Comparison of ENCODE assay signal across 8 mouse cellular contexts in genomic region chr1:97976072-97976471, GRCm38 (mm10).
DNase-seq lines count a peak whose midpoint lies in the region; ATAC-seq and TF ChIP-seq lines count a peak whose summit lies in the region.

No protein-coding gene starts in this region.

- WGBS in thymus, adult 2 months = 90% methylated on average over 13 of the region's 13 CpGs

- no peak overlapping the region for H3K27ac ChIP-seq in cortical plate, adult 2 months (ENCODE audit: insufficient read depth, low read length)
- H3K27ac ChIP-seq in thymus, adult 2 months (ENCODE audit: control insufficient read depth, insufficient read depth, low read length) = no peak overlapping the region

- TF ChIP-seq POLR2A in cortical plate, adult 2 months (IDR thresholded peaks at IDR 0.05; ENCODE audit: extremely low read depth, insufficient read depth, low read length) = no peak
- no peak for TF ChIP-seq POLR2A in thymus, adult 2 months (IDR thresholded peaks at IDR 0.05; ENCODE audit: control insufficient read depth, extremely low read depth, insufficient read depth, low read length, poor library complexity)

- H3K36me3 ChIP-seq in thymus, adult 2 months (ENCODE audit: control insufficient read depth, insufficient read depth, low read length) = no peaks in the 10 kb centered on the region

- H3K4me3 ChIP-seq in cortical plate, adult 2 months (ENCODE audit: insufficient read depth, low read length) = peak overlapping the region; percentile 71
- no peak overlapping the region for H3K4me3 ChIP-seq in thymus, adult 2 months (ENCODE audit: control insufficient read depth, insufficient read depth, low read length)

- intact Hi-C loops in heart, postnatal 10 days (cut with DNase I) = loop anchor here (2.0 to 10.0 kb wide), 5 partner anchors 119 to 379 kb away; partner anchors contain the start of genes Gin1, Pam and Ppip5k2

- no peak for TF ChIP-seq CTCF in cortical plate, adult 2 months (IDR thresholded peaks at IDR 0.05; ENCODE audit: extremely low read depth, insufficient read depth, low read length)
- no peak for TF ChIP-seq CTCF in thymus, adult 2 months (IDR thresholded peaks at IDR 0.05; ENCODE audit: borderline replicate concordance, control insufficient read depth, extremely low read depth, insufficient read depth, low read length, poor library complexity)

- peaks cover 5% of the 10 kb centered on the region; the same call in 1 of the 2 replicates for H3K27me3 ChIP-seq in thymus, adult 2 months (ENCODE audit: control insufficient read depth, insufficient read depth, low read length)

- DNase-seq in adrenal gland, postnatal 14 days = peak; percentile 35
- no peak for DNase-seq in adrenal gland, postnatal 25 days
- peak; percentile 50 to 65 for DNase-seq in heart, postnatal 10 days
- peak; percentile 38 for DNase-seq in lung, postnatal 10 days
- DNase-seq in layer of hippocampus, adult 11-12 months (ENCODE audit: low spot score) = no peak
- DNase-seq in thymus, adult 2 months = no peak

- H3K4me1 ChIP-seq in cortical plate, adult 2 months (ENCODE audit: control insufficient read depth, insufficient read depth, low read length) = peaks cover 1% of the 10 kb centered on the region; the same call in 1 of the 2 replicates
- no peaks in the 10 kb centered on the region; the same call in 1 of the 2 replicates for H3K4me1 ChIP-seq in thymus, adult 2 months (replicated peaks; ENCODE audit: control insufficient read depth, insufficient read depth, low read length)

- no peak for ATAC-seq in frontal cortex, adult (ENCODE audit: low TSS enrichment)

Comparison
In these comparisons a context has a peak if more than half of its experiments do, and no peak if none do; other contexts are left out.
1. DNase-seq: peak in adrenal gland, postnatal 14 days (single experiment), heart, postnatal 10 days (2 of 2) and lung, postnatal 10 days (single experiment); none in adrenal gland, postnatal 25 days (single experiment), layer of hippocampus, adult 11-12 months (single experiment) and thymus, adult 2 months (single experiment).